Mouse (Mus musculus) mesoderm, embryonic 11.5 days (tissue): ENCODE measurements at regions not wholly inside any gene's neighbourhood (a gene's known extent, or its start where the extent isn't known, plus 50 kb on each side); places are given as distances from the start of the nearest gene placed in this dataset.

ENCODE experiments used
- DNase-seq: peaks from one replicate; pipeline ENCODE4 v3.0.0-alpha.2; 2012; ENCODE audit warnings: low read depth, low spot score

- no peak for DNase-seq
Observed at GRCm38 (mm10) chr14:58967975-58968374, 174.7 kb downstream of the 1700129C05Rik start.

- no peak for DNase-seq
Observed at GRCm38 (mm10) chr14:58967163-58967562, 175.5 kb downstream of the 1700129C05Rik start.

- no peak for DNase-seq
Observed at GRCm38 (mm10) chr14:58944958-58945357, 197.7 kb downstream of the 1700129C05Rik start.

- DNase-seq = no peak
Observed at GRCm38 (mm10) chr14:58943267-58943765, 199.4 kb downstream of the 1700129C05Rik start.

- no peak for DNase-seq
Observed at GRCm38 (mm10) chr14:58939086-58939485, 203.6 kb downstream of the 1700129C05Rik start.

- DNase-seq = no peak
Observed at GRCm38 (mm10) chr14:58938601-58938970, 204.1 kb downstream of the 1700129C05Rik start.

GRCm38 (mm10) chr14:58937791-58938600 is 204.7 kb downstream of the 1700129C05Rik start:
- DNase-seq = peak; percentile 39

- peak; percentile 81 for DNase-seq
Observed at GRCm38 (mm10) chr14:58937331-58937730, 205.4 kb downstream of the 1700129C05Rik start.

- DNase-seq = no peak
Observed at GRCm38 (mm10) chr14:58936131-58936530, 206.6 kb downstream of the 1700129C05Rik start.

- DNase-seq = no peak
Observed at GRCm38 (mm10) chr14:58917853-58918252, 224.8 kb downstream of the 1700129C05Rik start.

- no peak for DNase-seq
Observed at GRCm38 (mm10) chr14:58917228-58917627, 225.5 kb downstream of the 1700129C05Rik start.

GRCm38 (mm10) chr14:58914937-58915336 is 227.8 kb downstream of the 1700129C05Rik start:
- DNase-seq = no peak

GRCm38 (mm10) chr14:58910846-58911245 is 231.8 kb downstream of the 1700129C05Rik start:
- DNase-seq = no peak

GRCm38 (mm10) chr14:58907932-58908331 is 234.8 kb downstream of the 1700129C05Rik start:
- DNase-seq = peak; percentile 42

GRCm38 (mm10) chr14:58907359-58907758 is 235.3 kb downstream of the 1700129C05Rik start:
- DNase-seq = no peak

GRCm38 (mm10) chr14:58906631-58907030 is 236.1 kb downstream of the 1700129C05Rik start:
- no peak for DNase-seq

- no peak for DNase-seq
Observed at GRCm38 (mm10) chr14:58868176-58868949, 274.3 kb downstream of the 1700129C05Rik start.

- no peak for DNase-seq
Observed at GRCm38 (mm10) chr14:58867396-58868107, 275.1 kb downstream of the 1700129C05Rik start.

- DNase-seq = no peak
Observed at GRCm38 (mm10) chr14:58854871-58855270, 287.8 kb downstream of the 1700129C05Rik start.

GRCm38 (mm10) chr14:58844565-58844964 is 298.1 kb downstream of the 1700129C05Rik start:
- no peak for DNase-seq

GRCm38 (mm10) chr14:58842196-58842886 is 300.4 kb downstream of the 1700129C05Rik start:
- no peak for DNase-seq
